Mouse (Mus musculus) effector memory CD4-positive, alpha-beta T cell, adult 7 months (primary cell): ENCODE measurements around the gene Tmed9. TPM values are rescaled to one million over a fixed set of nuclear protein-coding genes. Genes with fewer than 3 reads are reported as not detected.

Experiments
- polyA plus RNA-seq: library from polyadenylated mRNA; unstranded; fragments of 100-300 nt; shearing (Covaris generic); gene quantifications from one replicate; pipeline ENCODE4 v1.2.1, GENCODE M21; 2017

Tmed9 gene
- 224 TPM for polyA plus RNA-seq

GRCm38 (mm10) chr13:55573432-55573831, at the start of gene Tmed9:
Gene Tmed9, plus strand, starts transcription at chr13:55573732.

GRCm38 (mm10) chr13:55529198-55529915, 44.2 kb upstream of the Tmed9 start, which contains the start of gene Dok3:
Gene Dok3, minus strand, starts transcription at chr13:55529296.

GRCm38 (mm10) chr13:55536194-55537175, 37.0 kb upstream of the Tmed9 start, which contains the start of gene Ddx41:
Gene Ddx41, minus strand, starts transcription at chr13:55536658.

GRCm38 (mm10) chr13:55571027-55571751, 2.3 kb upstream of the Tmed9 start, which contains the start of gene Fam193b:
Gene Fam193b, minus strand, starts transcription at chr13:55571120.

GRCm38 (mm10) chr13:55599566-55600540, 26.3 kb downstream of the Tmed9 start, which contains the start of gene B4galt7:
Gene B4galt7, plus strand, starts transcription at chr13:55599896.

GRCm38 (mm10) chr13:55622649-55623541, 49.4 kb downstream of the Tmed9 start, which contains the start of gene Caml:
Gene Caml, plus strand, starts transcription at chr13:55623005.

GRCm38 (mm10) chr13:55634639-55635127, 61.2 kb downstream of the Tmed9 start, which contains the start of gene Ddx46:
Gene Ddx46, plus strand, starts transcription at chr13:55635027.

Other genes starting within 250 kb of the Tmed9 start
- not detected for gene Mxd3, start 243.9 kb upstream of the Tmed9 start, polyA plus RNA-seq
- 148 TPM for gene Lman2, start 210.9 kb upstream of the Tmed9 start, polyA plus RNA-seq
- gene Rgs14, start 204.0 kb upstream of the Tmed9 start, polyA plus RNA-seq: 66.5 TPM
- 0.28 TPM for gene Slc34a1, start 175.5 kb upstream of the Tmed9 start, polyA plus RNA-seq
- gene Pfn3, start 158.5 kb upstream of the Tmed9 start, polyA plus RNA-seq: 0.82 TPM
- not detected for gene F12, start 146.9 kb upstream of the Tmed9 start, polyA plus RNA-seq
- 345 TPM for gene Grk6, start 128.7 kb upstream of the Tmed9 start, polyA plus RNA-seq
- 8.0 TPM for gene Prr7, start 109.5 kb upstream of the Tmed9 start, polyA plus RNA-seq
- not detected for gene Dbn1, start 85.6 kb upstream of the Tmed9 start, polyA plus RNA-seq
- 8.9 TPM for gene Pdlim7, start 60.1 kb upstream of the Tmed9 start, polyA plus RNA-seq
- gene Dok3, start 44.4 kb upstream of the Tmed9 start, polyA plus RNA-seq: not detected
- gene Ddx41, start 37.1 kb upstream of the Tmed9 start, polyA plus RNA-seq: 68.7 TPM
- gene Fam193b, start 2.6 kb upstream of the Tmed9 start, polyA plus RNA-seq: 51.6 TPM
- gene B4galt7, start 26.2 kb downstream of the Tmed9 start, polyA plus RNA-seq: 34.4 TPM
- 23.9 TPM for gene Caml, start 49.3 kb downstream of the Tmed9 start, polyA plus RNA-seq
- gene Ddx46, start 61.3 kb downstream of the Tmed9 start, polyA plus RNA-seq: 70.6 TPM
- gene B230219D22Rik, start 119.4 kb downstream of the Tmed9 start, polyA plus RNA-seq: 34.0 TPM
- gene Txndc15, start 140.9 kb downstream of the Tmed9 start, polyA plus RNA-seq: 29.3 TPM
- gene Pcbd2, start 153.6 kb downstream of the Tmed9 start, polyA plus RNA-seq: 45.3 TPM
- 0.39 TPM for gene Catsper3, start 210.8 kb downstream of the Tmed9 start, polyA plus RNA-seq